Mouse (Mus musculus) liver, embryonic 14.5 days (tissue): Measurements from ENCODE around the gene Fyn. TPM values are rescaled to one million over a fixed set of nuclear protein-coding genes. Genes with fewer than 3 reads are reported as not detected.

Source experiments
- ATAC-seq: fragments of 200-750 bp; cut with Nextera tagmentation; 2 replicates; pipeline ENCODE4 v1.8.0; 2017; ENCODE audit warnings: moderate number of reproducible peaks, mild to moderate bottlenecking, moderate library complexity; ENCODE audit not compliant: insufficient read depth
- DNase-seq, 3 experiments: peaks; one replicate each; pipeline ENCODE4 v3.0.0-alpha.2; 2012 to 2013; ENCODE audit warnings: low read depth in 3 of 3, low spot score in 3 of 3
- H3K27ac ChIP-seq: fragments of 300-500 bp; sonication (generic); 2 replicates; pipeline ENCODE4 v1.5.1; 2014; ENCODE audit warnings: moderate library complexity, mild to moderate bottlenecking, control low read depth, inconsistent platforms
- H3K27me3 ChIP-seq: fragments of 300-500 bp; sonication (generic); 2 replicates; pipeline ENCODE4 v1.6.1; 2014; ENCODE audit warnings: mild to moderate bottlenecking, low read length, moderate library complexity; ENCODE audit not compliant: control insufficient read depth, insufficient read depth
- H3K36me3 ChIP-seq: fragments of 300-500 bp; sonication (generic); replicated peaks from 2 replicates; pipeline ENCODE4 v1.6.1; 2014; ENCODE audit warnings: low read depth; ENCODE audit not compliant: control insufficient read depth, insufficient read depth
- H3K4me1 ChIP-seq, 2 experiments: fragments of 200-500 bp in 1 of 2; fragments of 300-500 bp in 1 of 2; sonication (generic) in 1 of 2; replicated peaks; 2 replicates each; pipeline ENCODE4 v1.6.1; 2012 to 2014; ENCODE audit warnings: antibody characterized with exemption in 1 of 2, inconsistent platforms in 1 of 2, low read length in 1 of 2; ENCODE audit not compliant: control insufficient read depth in 2 of 2, insufficient read depth in 2 of 2
- H3K4me2 ChIP-seq: fragments of 300-500 bp; sonication (generic); 2 replicates; pipeline ENCODE4 v1.6.1; 2014; ENCODE audit warnings: low read depth, mild to moderate bottlenecking, control low read depth, moderate library complexity
- H3K4me3 ChIP-seq, 2 experiments: fragments of 200-500 bp in 1 of 2; fragments of 300-500 bp in 1 of 2; sonication (generic) in 1 of 2; 2 replicates each; pipeline ENCODE4 v1.5.1; 2012 to 2014; ENCODE audit warnings: low read depth in 2 of 2, low read length in 2 of 2, mild to moderate bottlenecking in 2 of 2, control low read depth in 1 of 2, inconsistent platforms in 1 of 2, moderate library complexity in 1 of 2; ENCODE audit not compliant: insufficient read depth in 1 of 2
- H3K9ac ChIP-seq: fragments of 300-500 bp; sonication (generic); replicated peaks from 2 replicates; pipeline ENCODE4 v1.6.1; 2014; ENCODE audit warnings: mild to moderate bottlenecking, control low read depth, moderate library complexity
- H3K9me3 ChIP-seq: fragments of 300-500 bp; sonication (generic); 2 replicates; pipeline ENCODE4 v1.6.1; 2016; ENCODE audit warnings: low read length, mixed read lengths; ENCODE audit not compliant: control insufficient read depth
- CTCF ChIP-seq: IDR thresholded peaks from 2 replicates; pipeline ENCODE4 v1.5.1; 2016; ENCODE audit warnings: antibody characterized with exemption, low read depth, control low read depth
- EP300 ChIP-seq: IDR thresholded peaks from 2 replicates; pipeline ENCODE4 v1.6.1; 2016; ENCODE audit warnings: antibody characterized with exemption, low read depth
- WGBS: fragments of 180-500 bp; shearing (Covaris S2); extraction: QIAGEN DNeasy Blood & Tissue Kit; methylation state at CpG from one replicate; pipeline ENCODE4 v1.1.7; 2014; ENCODE audit not compliant: insufficient replicate concordance; 5-methylcytosine and 5-hydroxymethylcytosine counted together
- polyA plus RNA-seq, 2 experiments: library from polyadenylated mRNA; depleted of rRNA in 1 of 2; stranded (reverse) in 1 of 2; unstranded in 1 of 2; fragments of >200 nt; fragmentation: Nextera tagmentation in 1 of 2; extraction: Ambion mirVana in 1 of 2; gene quantifications; 2 replicates each; pipeline versions ENCODE4 v1.2.1 to v1.2.3; 2012 to 2014

The Fyn gene
- polyA plus RNA-seq, 2 experiments = 8.2 to 9.8 TPM

DNA sequence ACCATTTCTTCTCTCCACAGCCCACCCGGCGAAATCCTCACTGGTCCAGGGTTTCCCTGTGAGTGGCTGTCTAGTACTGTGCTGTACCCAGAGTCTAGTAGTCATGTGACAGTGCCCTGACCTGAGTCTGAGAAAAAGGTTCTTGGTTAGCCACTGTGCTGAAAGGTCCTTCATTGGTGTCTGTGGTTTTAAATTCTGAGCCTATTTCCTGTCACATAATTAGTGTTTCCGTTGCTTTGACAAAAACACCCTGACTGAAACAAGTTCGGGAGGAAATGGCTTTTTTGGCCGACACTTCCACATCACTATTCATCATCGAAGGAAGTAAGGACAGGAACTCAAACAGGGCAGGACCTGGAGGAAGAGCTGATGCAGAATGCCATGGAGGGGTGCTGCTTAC is 33.8 kb downstream of the Fyn start:
- Histone ChIP-seq H3K27ac (no peak overlapping the region), H3K4me2 (no peak overlapping the region), H3K9me3 (no peaks in the 10 kb centered on the region), H3K4me3 (no peak overlapping the region), H3K9ac (no peak overlapping the region), H3K27me3 (no peaks in the 10 kb centered on the region), H3K36me3 (no peaks in the 10 kb centered on the region), H3K4me1 (peaks cover 0 to 5% of the 10 kb centered on the region in 2 experiments; a peak in 1 of 4 replicates)
- TF ChIP-seq EP300 (no peak), CTCF (no peak)
- ATAC-seq = no peak
- DNase-seq = no peak
- 51% methylated on average over 6 of the region's 6 CpGs for WGBS

GRCm38 (mm10) chr10:39403706-39404105 is 35.1 kb downstream of the Fyn start:
- Histone ChIP-seq H3K27me3 (no peaks in the 10 kb centered on the region), H3K27ac (no peak overlapping the region), H3K4me2 (no peak overlapping the region), H3K9ac (no peak overlapping the region), H3K4me3 (no peak overlapping the region), H3K9me3 (no peaks in the 10 kb centered on the region), H3K36me3 (no peaks in the 10 kb centered on the region), H3K4me1 (peaks cover 0 to 5% of the 10 kb centered on the region in 2 experiments; a peak in 1 of 4 replicates)
- TF ChIP-seq CTCF = no peak
- no peak for TF ChIP-seq EP300
- 78% methylated on average over 6 of the region's 6 CpGs for WGBS
- ATAC-seq = no peak
- DNase-seq = no peak

GRCm38 (mm10) chr10:39404175-39404574 is 35.5 kb downstream of the Fyn start:
- H3K9ac ChIP-seq = no peak overlapping the region
- H3K9me3 ChIP-seq = no peaks in the 10 kb centered on the region
- DNase-seq (no peak), ATAC-seq (no peak)
- H3K36me3 ChIP-seq = no peaks in the 10 kb centered on the region
- WGBS = 73% methylated on average over 4 of the region's 4 CpGs
- no peak overlapping the region for H3K4me2 ChIP-seq
- no peak overlapping the region for H3K27ac ChIP-seq
- no peak for TF ChIP-seq CTCF
- no peak for TF ChIP-seq EP300
- peaks cover 0 to 5% of the 10 kb centered on the region in 2 experiments; a peak in 1 of 4 replicates for H3K4me1 ChIP-seq
- no peak overlapping the region for H3K4me3 ChIP-seq
- no peaks in the 10 kb centered on the region for H3K27me3 ChIP-seq

DNA sequence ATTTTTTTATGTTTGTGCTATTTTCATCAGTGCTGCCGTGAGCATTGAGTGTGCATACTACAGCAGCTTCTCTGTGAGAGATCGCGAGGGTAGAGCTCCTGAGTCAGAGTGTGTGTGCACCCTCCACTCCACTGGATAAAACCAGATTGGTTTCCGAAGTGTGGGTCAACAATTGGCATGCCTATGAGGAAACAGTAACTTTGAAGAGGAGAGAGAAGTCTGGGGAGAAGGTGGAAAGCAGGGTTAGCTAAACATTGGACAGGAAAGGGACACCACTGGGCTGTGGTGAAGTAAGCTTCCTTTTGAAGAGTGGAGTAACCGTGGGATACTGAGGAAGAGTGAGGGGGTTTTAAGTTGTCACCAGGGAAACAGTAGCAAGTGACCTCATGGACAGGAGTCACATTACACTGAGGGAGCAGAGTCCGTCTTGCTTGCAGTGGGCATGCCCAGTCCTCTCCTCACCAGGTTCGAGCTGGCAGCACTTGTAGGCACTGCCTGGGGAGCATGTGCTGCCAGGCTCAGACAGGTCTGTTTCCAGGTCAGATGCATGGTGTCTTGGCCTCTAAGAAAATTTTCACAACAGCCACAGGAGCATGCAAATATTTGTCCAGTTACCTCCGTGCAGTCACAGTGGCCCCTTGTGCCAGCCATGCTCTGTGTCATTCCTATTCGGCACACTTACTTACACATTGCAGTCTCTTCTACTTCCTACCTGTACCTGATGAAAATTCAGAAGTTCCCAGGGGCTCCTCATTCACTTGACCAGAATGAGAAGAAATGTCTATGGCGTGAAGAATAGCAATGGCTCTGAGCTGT is 37.5 kb downstream of the Fyn start:
- DNase-seq (no peak), ATAC-seq (no peak)
- no peak overlapping the region for H3K4me3 ChIP-seq
- 56% methylated on average over 10 of the region's 10 CpGs for WGBS
- H3K9me3 ChIP-seq = no peaks in the 10 kb centered on the region
- no peak overlapping the region for H3K27ac ChIP-seq
- TF ChIP-seq CTCF (no peak), EP300 (no peak)
- H3K9ac ChIP-seq = no peak overlapping the region
- H3K4me1 ChIP-seq = peaks cover 0 to 5% of the 10 kb centered on the region in 2 experiments; a peak in 1 of 4 replicates
- no peak overlapping the region for H3K4me2 ChIP-seq
- no peaks in the 10 kb centered on the region for H3K36me3 ChIP-seq
- H3K27me3 ChIP-seq = no peaks in the 10 kb centered on the region

GRCm38 (mm10) chr10:39406798-39407189 is 38.1 kb downstream of the Fyn start:
- Histone ChIP-seq H3K4me1 (peaks cover 0 to 9% of the 10 kb centered on the region in 2 experiments; a peak in 2 of 4 replicates), H3K27ac (no peak overlapping the region), H3K4me3 (no peak overlapping the region), H3K36me3 (no peaks in the 10 kb centered on the region), H3K27me3 (no peaks in the 10 kb centered on the region), H3K9me3 (no peaks in the 10 kb centered on the region), H3K4me2 (no peak overlapping the region), H3K9ac (no peak overlapping the region)
- no peak for DNase-seq
- no peak for TF ChIP-seq CTCF
- no peak for TF ChIP-seq EP300
- 76% methylated on average over 7 of the region's 7 CpGs for WGBS
- no peak for ATAC-seq
